Mouse (Mus musculus): ENCODE data around the gene Nlgn2.

DNA sequence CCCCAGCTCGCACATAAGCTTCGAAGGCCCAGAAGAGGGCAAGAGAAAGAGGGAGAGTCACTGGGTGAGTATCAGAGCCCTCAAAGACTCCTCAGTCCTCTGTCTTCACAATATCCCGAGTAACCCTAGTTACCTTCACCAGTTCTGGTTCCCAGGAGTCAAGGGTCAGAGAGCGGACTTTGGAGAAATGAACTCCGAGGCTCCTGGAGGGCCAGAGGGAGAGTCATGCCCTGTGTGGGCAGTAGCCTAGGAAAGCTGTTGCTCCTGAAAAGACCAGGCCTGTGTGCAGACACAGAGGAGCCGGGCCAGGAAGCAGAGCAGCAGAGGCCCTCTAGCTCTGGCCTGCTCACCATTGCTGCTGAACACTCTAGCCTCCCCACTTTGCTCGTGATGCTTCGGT is 47.1 kb upstream of the Nlgn2 start:
- TF ChIP-seq GATA1 (IDR thresholded peaks at IDR 0.05; ENCODE audit: low read length): no peak
- no peak for TF ChIP-seq TAL1 (IDR thresholded peaks at IDR 0.05; ENCODE audit: low read length)
